Mouse (Mus musculus) embryo, embryonic 10.5 days (tissue): ENCODE results near the gene Pank1.

Experiments
- DNase-seq: peaks from one replicate; pipeline ENCODE4 v3.0.0-alpha.2; 2015; ENCODE audit warnings: low spot score

Pank1 gene

GRCm38 (mm10) chr19:34878603-34879541 is at the start of gene Pank1:
Pank1 (minus strand) TSS chr19:34879455.
- DNase-seq, result peak; percentile 79

- peak; percentile 59 for DNase-seq
These were observed 43.3 kb upstream of the Pank1 start for GRCm38 (mm10) chr19:34922603-34922963.

GRCm38 (mm10) chr19:34921652-34922602 is 42.7 kb upstream of the Pank1 start, which contains the start of gene Kif20b:
Kif20b (plus strand) TSS chr19:34922361.
- DNase-seq, result peak; percentile 97

GRCm38 (mm10) chr19:34921253-34921651 is 42.0 kb upstream of the Pank1 start:
- DNase-seq, result peak; percentile 49

- DNase-seq, result no peak
These were observed 41.3 kb upstream of the Pank1 start for GRCm38 (mm10) chr19:34920531-34920930.

- DNase-seq, result no peak
These were observed 40.8 kb upstream of the Pank1 start for GRCm38 (mm10) chr19:34920066-34920465.

- no peak for DNase-seq
These were observed 33.1 kb upstream of the Pank1 start for GRCm38 (mm10) chr19:34912366-34912765.

- no peak for DNase-seq
These were observed 27.5 kb upstream of the Pank1 start for GRCm38 (mm10) chr19:34906772-34907171.

- no peak for DNase-seq
These were observed 26.2 kb upstream of the Pank1 start for GRCm38 (mm10) chr19:34905424-34905823.

- no peak for DNase-seq
These were observed 24.8 kb upstream of the Pank1 start for GRCm38 (mm10) chr19:34904032-34904431.

- DNase-seq, result no peak
These were observed 22.5 kb upstream of the Pank1 start for GRCm38 (mm10) chr19:34901735-34902134.

GRCm38 (mm10) chr19:34901266-34901665 is 22.0 kb upstream of the Pank1 start:
- no peak for DNase-seq

- no peak for DNase-seq
These were observed 19.7 kb upstream of the Pank1 start for GRCm38 (mm10) chr19:34898941-34899340.

- DNase-seq, result no peak
These were observed 18.1 kb upstream of the Pank1 start for GRCm38 (mm10) chr19:34897082-34897965.

- no peak for DNase-seq
These were observed 15.8 kb upstream of the Pank1 start for GRCm38 (mm10) chr19:34895082-34895481.

- DNase-seq, result no peak
These were observed 12.3 kb upstream of the Pank1 start for GRCm38 (mm10) chr19:34891590-34891989.

GRCm38 (mm10) chr19:34890981-34891380 is 11.7 kb upstream of the Pank1 start:
- no peak for DNase-seq

- no peak for DNase-seq
These were observed 7.1 kb upstream of the Pank1 start for GRCm38 (mm10) chr19:34886324-34886723.

GRCm38 (mm10) chr19:34883526-34884224 is 4.4 kb upstream of the Pank1 start:
- DNase-seq, result no peak

GRCm38 (mm10) chr19:34882443-34882842 is 3.2 kb upstream of the Pank1 start:
- no peak for DNase-seq

GRCm38 (mm10) chr19:34881160-34881559 is 1.9 kb upstream of the Pank1 start:
- DNase-seq, result no peak
